9 mouse cellular contexts compared by ENCODE assay signal in genomic region chr12:102302831-102303351, GRCm38 (mm10). TPM values are rescaled to one million over a fixed set of nuclear protein-coding genes. Genes with fewer than 3 reads are reported as not detected.
DNase-seq lines count a peak whose midpoint lies in the region; ATAC-seq and TF ChIP-seq lines count a peak whose summit lies in the region.
"Had no signal": no experiment of that assay in that cellular context is flagged by ENCODE, and none has a peak within 500 bp of the region (broad histone marks: within the 10 kb centered on the region; RNA-seq: fewer than 3 reads in every experiment).

No protein-coding gene starts in this region.

- peak overlapping the region; percentile 7 for H3K4me3 ChIP-seq in megakaryocyte, embryonic 14.5 days (replicated peaks)
- no peak overlapping the region for H3K4me3 ChIP-seq in kidney, postnatal 0 days (replicated peaks; ENCODE audit: low read depth, low read length)
- H3K4me3 ChIP-seq: neural tube, embryonic 12.5 days had no signal

- peak overlapping the region; percentile 19; the same call in 1 of the 2 replicates for H3K27ac ChIP-seq in kidney, postnatal 0 days
- H3K27ac ChIP-seq: neural tube, embryonic 12.5 days had no signal

- peaks cover 99% of the 10 kb centered on the region for H3K4me1 ChIP-seq in megakaryocyte, embryonic 14.5 days
- peaks cover 20% of the 10 kb centered on the region for H3K4me1 ChIP-seq in kidney, postnatal 0 days (replicated peaks; ENCODE audit: insufficient read depth, low read length)

- TF ChIP-seq CTCF in kidney, postnatal 0 days (IDR thresholded peaks at IDR 0.05; ENCODE audit: low read depth) = no peak

- ATAC-seq in megakaryocyte, adult 5-6 weeks (ENCODE audit: poor library complexity, severe bottlenecking) = no peak
- ATAC-seq in kidney, postnatal 0 days (replicated peaks; ENCODE audit: low FRiP score, low read depth) = peak; percentile 24; the same call in 1 of the 2 replicates

- 0 out of 2 replicates have a peak, but pooled peaks cover 3% of the 10 kb centered on the region for H3K9me3 ChIP-seq in megakaryocyte, embryonic 14.5 days
- H3K9me3 ChIP-seq in kidney, postnatal 0 days (replicated peaks; ENCODE audit: low read length) = no peaks in the 10 kb centered on the region
- H3K9me3 ChIP-seq: neural tube, embryonic 12.5 days had no signal

- peak; percentile 63 to 73 for DNase-seq in heart, adult 9 months (ENCODE audit: low spot score in 2 of 2)
- peak; percentile 73 for DNase-seq in kidney, postnatal 0 days (ENCODE audit: low spot score)
- DNase-seq in ovary, postnatal 36 days (ENCODE audit: low spot score) = peak; percentile 40
- no peak for DNase-seq in layer of hippocampus, postnatal 14 days (ENCODE audit: low spot score in 2 of 2)
- DNase-seq in layer of hippocampus, adult 9-11 months = no peak
- no peak for DNase-seq in cerebellum, adult 11-12 months

- H3K4me2 ChIP-seq in kidney, postnatal 0 days (ENCODE audit: low read length) = no peak overlapping the region
- H3K4me2 ChIP-seq: neural tube, embryonic 12.5 days had no signal

- WGBS in kidney, postnatal 0 days = 58% methylated on average over 4 of the region's 4 CpGs

- no peaks in the 10 kb centered on the region for H3K27me3 ChIP-seq in megakaryocyte, embryonic 14.5 days (replicated peaks)
- H3K27me3 ChIP-seq in kidney, postnatal 0 days (ENCODE audit: insufficient read depth, low read length) = no peaks in the 10 kb centered on the region
- H3K27me3 ChIP-seq: neural tube, embryonic 12.5 days had no signal

- no peak overlapping the region for H3K9ac ChIP-seq in kidney, postnatal 0 days (ENCODE audit: low read depth, low read length)
- H3K9ac ChIP-seq: neural tube, embryonic 12.5 days had no signal

- H3K36me3 ChIP-seq in megakaryocyte, embryonic 14.5 days (replicated peaks; ENCODE audit: low read length) = peaks cover 84% of the 10 kb centered on the region
- no peaks in the 10 kb centered on the region for H3K36me3 ChIP-seq in kidney, postnatal 0 days (ENCODE audit: insufficient read depth, low read length)
- H3K36me3 ChIP-seq: neural tube, embryonic 12.5 days had no signal

RNA-seq across cellular contexts. Expression of gene Rin3, which starts 20.0 kb away (rescaled TPM):
- polyA plus RNA-seq in megakaryocyte, embryonic 14.5 days (2012; ENCODE audit: insufficient read depth, low replicate concordance) = 117 and 151 TPM in 2 replicates
- total RNA-seq in megakaryocyte, adult 5-6 weeks (2015) = 188 and 204 TPM in 2 replicates
- 121 and 157 TPM in 2 replicates for total RNA-seq in megakaryocyte, adult 5-6 weeks (2017)
- polyA plus RNA-seq in kidney, postnatal 0 days (2015; fragmentation: Nextera tagmentation; extraction: Ambion mirVana) = 5.5 and 8.8 TPM in 2 replicates
- total RNA-seq in layer of hippocampus, postnatal 14 days (2021) = 1 to 10 TPM; 4.0 to 4.4 TPM

Comparison
In these comparisons a context has a peak if more than half of its experiments do, and no peak if none do; other contexts are left out.
1. DNase-seq: peak in heart, adult 9 months (2 of 2), kidney, postnatal 0 days (single experiment) and ovary, postnatal 36 days (single experiment); none in layer of hippocampus, postnatal 14 days (0 of 2), layer of hippocampus, adult 9-11 months (single experiment) and cerebellum, adult 11-12 months (single experiment).
2. RNA of gene Rin3, which starts 20.0 kb away (total RNA-seq): 121 to 204 TPM in megakaryocyte, adult 5-6 weeks; 4.0 to 4.4 TPM in layer of hippocampus, postnatal 14 days; every median in the first group is over 10 times any median in the second.